ENCODE assay signal across 8 mouse cellular contexts in the genomic region with DNA sequence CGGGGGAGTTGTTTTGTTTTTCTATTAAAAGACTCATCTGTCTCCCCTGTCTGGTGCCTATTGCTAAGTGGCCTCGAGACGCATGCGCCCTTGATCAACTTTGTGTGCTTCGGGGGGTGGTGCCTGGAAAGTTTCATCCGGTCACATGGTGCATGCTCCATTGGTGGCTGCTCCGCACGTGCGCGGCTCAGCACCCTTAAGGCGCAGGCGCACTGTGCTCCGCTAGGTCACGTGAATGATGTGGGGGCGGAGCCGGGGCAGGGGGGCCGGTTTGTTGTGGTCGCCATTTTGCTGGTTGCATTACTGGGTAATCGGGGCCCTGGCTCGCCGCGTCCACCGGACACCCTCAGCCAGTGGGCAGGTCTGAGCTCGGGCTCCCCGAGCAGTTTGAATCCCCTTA. TPM values are rescaled to one million over a fixed set of nuclear protein-coding genes. Genes with fewer than 3 reads are reported as not detected.
DNase-seq lines count a peak whose midpoint lies in the region; ATAC-seq lines count a peak whose summit lies in the region.

Gene Dyrk1b (plus strand): TSS at position 242 of the 400 bp plus-strand sequence.

- no peaks in the 10 kb centered on the region for H3K27me3 ChIP-seq in heart, embryonic 12.5 days (replicated peaks)
- no peaks in the 10 kb centered on the region for H3K27me3 ChIP-seq in kidney, embryonic 16.5 days (ENCODE audit: insufficient read depth, low read length)

- peaks cover 13% of the 10 kb centered on the region for H3K4me1 ChIP-seq in heart, embryonic 12.5 days (replicated peaks)
- peaks cover 11% of the 10 kb centered on the region for H3K4me1 ChIP-seq in kidney, embryonic 16.5 days (ENCODE audit: insufficient read depth, low read length)

- H3K9me3 ChIP-seq in heart, embryonic 12.5 days (replicated peaks) = no peaks in the 10 kb centered on the region
- no peaks in the 10 kb centered on the region for H3K9me3 ChIP-seq in kidney, embryonic 16.5 days (ENCODE audit: low read length)

- H3K4me3 ChIP-seq in heart, embryonic 12.5 days = peak within 1 kb of the TSS; percentile 95
- H3K4me3 ChIP-seq in kidney, embryonic 16.5 days (ENCODE audit: low read length) = peak within 1 kb of the TSS; percentile 94

- under 1% methylated on average over 25 of the region's 25 CpGs for WGBS in heart, embryonic 12.5 days
- 0% methylated on average over 25 of the region's 25 CpGs for WGBS in kidney, embryonic 16.5 days

- peak within 1 kb of the TSS; percentile 95 for H3K9ac ChIP-seq in heart, embryonic 12.5 days
- peak within 1 kb of the TSS; percentile 88 for H3K9ac ChIP-seq in kidney, embryonic 16.5 days (replicated peaks; ENCODE audit: low read length)

- peaks cover 68% of the 10 kb centered on the region for H3K36me3 ChIP-seq in heart, embryonic 12.5 days
- H3K36me3 ChIP-seq in kidney, embryonic 16.5 days (ENCODE audit: insufficient read depth, low read length) = peaks cover 63% of the 10 kb centered on the region

- peak; percentile 100 for DNase-seq in CD4-positive, CD25-positive, alpha-beta regulatory T cell, adult 2 months (ENCODE audit: low read depth, low spot score)
- DNase-seq in c-Kit-negative CD71-positive TER-119-positive erythroid progenitor cells, embryonic 14.5 days (ENCODE audit: low read depth, low spot score) = peak; percentile 94
- peak; percentile 72 for DNase-seq in fat pad, adult 2 months (ENCODE audit: extremely low read depth, low read depth, low spot score)
- peak; percentile 96 for DNase-seq in liver
- peak; percentile 96 to 99 for DNase-seq in monocyte, adult 2 months (ENCODE audit: low read depth in 1 of 2, low spot score in 2 of 2)
- peak; percentile 94 to 98 for DNase-seq in spleen, postnatal 14 days (ENCODE audit: low spot score in 2 of 2)

- peak; percentile 95 for ATAC-seq in heart, embryonic 12.5 days (ENCODE audit: insufficient number of reproducible peaks, low FRiP score)
- ATAC-seq in kidney, embryonic 16.5 days (ENCODE audit: low FRiP score, low TSS enrichment) = peak; percentile 88

- H3K4me2 ChIP-seq in heart, embryonic 12.5 days = peak within 1 kb of the TSS; percentile 92
- H3K4me2 ChIP-seq in kidney, embryonic 16.5 days (replicated peaks; ENCODE audit: low read depth, low read length) = peak within 1 kb of the TSS; percentile 96

- H3K27ac ChIP-seq in heart, embryonic 12.5 days (ENCODE audit: poor library complexity, severe bottlenecking) = peak within 1 kb of the TSS; percentile 78
- H3K27ac ChIP-seq in kidney, embryonic 16.5 days (ENCODE audit: low read length) = peak within 1 kb of the TSS; percentile 94

RNA-seq across cellular contexts. Expression of gene Dyrk1b, which starts in this region (rescaled TPM):
- 9.1 and 11.4 TPM in 2 replicates for polyA plus RNA-seq in heart, embryonic 12.5 days (2016; fragmentation: Nextera tagmentation; extraction: Ambion mirVana)
- polyA plus RNA-seq in kidney, embryonic 16.5 days (2015; fragmentation: Nextera tagmentation; extraction: Ambion mirVana) = 15.2 and 16.2 TPM in 2 replicates

Comparison
In these comparisons a context has a peak if more than half of its experiments do, and no peak if none do; other contexts are left out.
1. Peak in every context shown above with its lines: DNase-seq, ATAC-seq, H3K4me3 ChIP-seq and H3K27ac ChIP-seq.